Mouse (Mus musculus): ENCODE results near the gene Abtb2. TPM values are rescaled to one million over a fixed set of nuclear protein-coding genes. Genes with fewer than 3 reads are reported as not detected.

The Abtb2 gene
- polyA plus RNA-seq, 1 experiment from 2014 or later: 9.7 TPM

- Histone ChIP-seq H3K9ac (replicated peaks; ENCODE audit: low read length) (no peak overlapping the region), H3K4me1 (ENCODE audit: control insufficient read depth, insufficient read depth, low read length) (no peaks in the 10 kb centered on the region), H3K27me3 (ENCODE audit: control insufficient read depth, insufficient read depth, low read length) (no peaks in the 10 kb centered on the region), H3K4me2 (ENCODE audit: low read depth, low read length) (no peak overlapping the region), H3K36me3 (replicated peaks; ENCODE audit: control insufficient read depth, insufficient read depth, low read depth, low read length) (no peaks in the 10 kb centered on the region), H3K27ac (replicated peaks; ENCODE audit: low read depth, low read length) (no peak overlapping the region), H3K4me3 (ENCODE audit: low read depth, low read length) (no peak overlapping the region), H3K9me3 (replicated peaks; ENCODE audit: control insufficient read depth, low read length) (no peaks in the 10 kb centered on the region)
- ATAC-seq (replicated peaks; ENCODE audit: insufficient number of reproducible peaks, low FRiP score, low TSS enrichment, low read depth): no peak
- WGBS: 87% methylated on average over 4 of the region's 4 CpGs
- no peak for DNase-seq (ENCODE audit: low spot score)
Observed at GRCm38 (mm10) chr2:103589400-103589799, 23.3 kb downstream of the Abtb2 start.

- WGBS: 94% methylated on average over 7 of the region's 7 CpGs
- Histone ChIP-seq H3K36me3 (replicated peaks; ENCODE audit: control insufficient read depth, insufficient read depth, low read depth, low read length) (no peaks in the 10 kb centered on the region), H3K4me1 (ENCODE audit: control insufficient read depth, insufficient read depth, low read length) (0 out of 2 replicates have a peak, but pooled peaks cover 2% of the 10 kb centered on the region), H3K27ac (replicated peaks; ENCODE audit: low read depth, low read length) (no peak overlapping the region), H3K9me3 (replicated peaks; ENCODE audit: control insufficient read depth, low read length) (no peaks in the 10 kb centered on the region), H3K4me3 (ENCODE audit: low read depth, low read length) (no peak overlapping the region), H3K27me3 (ENCODE audit: control insufficient read depth, insufficient read depth, low read length) (no peaks in the 10 kb centered on the region), H3K4me2 (ENCODE audit: low read depth, low read length) (no peak overlapping the region), H3K9ac (replicated peaks; ENCODE audit: low read length) (no peak overlapping the region)
- DNase-seq (ENCODE audit: low spot score): no peak
- ATAC-seq (replicated peaks; ENCODE audit: insufficient number of reproducible peaks, low FRiP score, low TSS enrichment, low read depth): no peak
Observed at GRCm38 (mm10) chr2:103590645-103591044, 24.5 kb downstream of the Abtb2 start.

- ATAC-seq (replicated peaks; ENCODE audit: insufficient number of reproducible peaks, low FRiP score, low TSS enrichment, low read depth) (no peak; the same call in 1 of the 2 replicates), DNase-seq (ENCODE audit: low spot score) (peak; percentile 57)
- H3K4me2 ChIP-seq (ENCODE audit: low read depth, low read length): no peak overlapping the region
Observed at GRCm38 (mm10) chr2:103591742-103592590, 25.9 kb downstream of the Abtb2 start.

GRCm38 (mm10) chr2:103592591-103592929, 26.4 kb downstream of the Abtb2 start:
- no peak overlapping the region for H3K27ac ChIP-seq (replicated peaks; ENCODE audit: low read depth, low read length)
- H3K27me3 ChIP-seq (ENCODE audit: control insufficient read depth, insufficient read depth, low read length): no peaks in the 10 kb centered on the region
- DNase-seq (ENCODE audit: low spot score) (no peak), ATAC-seq (replicated peaks; ENCODE audit: insufficient number of reproducible peaks, low FRiP score, low TSS enrichment, low read depth) (no peak; the same call in 1 of the 2 replicates)
- H3K4me3 ChIP-seq (ENCODE audit: low read depth, low read length): no peak overlapping the region
- no peaks in the 10 kb centered on the region for H3K36me3 ChIP-seq (replicated peaks; ENCODE audit: control insufficient read depth, insufficient read depth, low read depth, low read length)
- 0 out of 2 replicates have a peak, but pooled peaks cover 2% of the 10 kb centered on the region for H3K4me1 ChIP-seq (ENCODE audit: control insufficient read depth, insufficient read depth, low read length)
- H3K4me2 ChIP-seq (ENCODE audit: low read depth, low read length): no peak overlapping the region
- WGBS: 74% methylated on average over 3 of the region's 3 CpGs
- no peaks in the 10 kb centered on the region for H3K9me3 ChIP-seq (replicated peaks; ENCODE audit: control insufficient read depth, low read length)
- no peak overlapping the region for H3K9ac ChIP-seq (replicated peaks; ENCODE audit: low read length)

More at GRCm38 (mm10) chr2:103591742-103592590, 25.9 kb downstream of the Abtb2 start:
- no peaks in the 10 kb centered on the region for H3K9me3 ChIP-seq (replicated peaks; ENCODE audit: control insufficient read depth, low read length)
- H3K4me1 ChIP-seq (ENCODE audit: control insufficient read depth, insufficient read depth, low read length): 0 out of 2 replicates have a peak, but pooled peaks cover 2% of the 10 kb centered on the region
- H3K4me3 ChIP-seq (ENCODE audit: low read depth, low read length): no peak overlapping the region
- WGBS: 33% methylated on average over 9 of the region's 9 CpGs
- H3K27ac ChIP-seq (replicated peaks; ENCODE audit: low read depth, low read length): no peak overlapping the region; the same call in 1 of the 2 replicates
- H3K27me3 ChIP-seq (ENCODE audit: control insufficient read depth, insufficient read depth, low read length): no peaks in the 10 kb centered on the region
- H3K36me3 ChIP-seq (replicated peaks; ENCODE audit: control insufficient read depth, insufficient read depth, low read depth, low read length): no peaks in the 10 kb centered on the region
- no peak overlapping the region for H3K9ac ChIP-seq (replicated peaks; ENCODE audit: low read length)

GRCm38 (mm10) chr2:103594592-103595011, 28.5 kb downstream of the Abtb2 start:
- no peak overlapping the region for H3K4me3 ChIP-seq (ENCODE audit: low read depth, low read length)
- no peak for ATAC-seq (replicated peaks; ENCODE audit: insufficient number of reproducible peaks, low FRiP score, low TSS enrichment, low read depth)
- peaks cover 7% of the 10 kb centered on the region; the same call in 1 of the 2 replicates for H3K4me1 ChIP-seq (ENCODE audit: control insufficient read depth, insufficient read depth, low read length)
- DNase-seq (ENCODE audit: low spot score): no peak
- H3K27me3 ChIP-seq (ENCODE audit: control insufficient read depth, insufficient read depth, low read length): no peaks in the 10 kb centered on the region
- no peak overlapping the region for H3K9ac ChIP-seq (replicated peaks; ENCODE audit: low read length)
- WGBS: 65% methylated on average over 6 of the region's 6 CpGs
- H3K4me2 ChIP-seq (ENCODE audit: low read depth, low read length): no peak overlapping the region
- no peaks in the 10 kb centered on the region for H3K9me3 ChIP-seq (replicated peaks; ENCODE audit: control insufficient read depth, low read length)
- H3K27ac ChIP-seq (replicated peaks; ENCODE audit: low read depth, low read length): no peak overlapping the region
- no peaks in the 10 kb centered on the region for H3K36me3 ChIP-seq (replicated peaks; ENCODE audit: control insufficient read depth, insufficient read depth, low read depth, low read length)

- Histone ChIP-seq H3K27me3 (ENCODE audit: control insufficient read depth, insufficient read depth, low read length) (no peaks in the 10 kb centered on the region), H3K9me3 (replicated peaks; ENCODE audit: control insufficient read depth, low read length) (no peaks in the 10 kb centered on the region), H3K4me1 (ENCODE audit: control insufficient read depth, insufficient read depth, low read length) (peaks cover 11% of the 10 kb centered on the region; the same call in 1 of the 2 replicates), H3K4me3 (ENCODE audit: low read depth, low read length) (no peak overlapping the region), H3K27ac (replicated peaks; ENCODE audit: low read depth, low read length) (no peak overlapping the region), H3K9ac (replicated peaks; ENCODE audit: low read length) (no peak overlapping the region), H3K4me2 (ENCODE audit: low read depth, low read length) (no peak overlapping the region), H3K36me3 (replicated peaks; ENCODE audit: control insufficient read depth, insufficient read depth, low read depth, low read length) (no peaks in the 10 kb centered on the region)
- WGBS: 55% methylated on average over 5 of the region's 5 CpGs
- ATAC-seq (replicated peaks; ENCODE audit: insufficient number of reproducible peaks, low FRiP score, low TSS enrichment, low read depth) (no peak), DNase-seq (ENCODE audit: low spot score) (peak; percentile 55)
Observed at GRCm38 (mm10) chr2:103595028-103595651, 29.0 kb downstream of the Abtb2 start.

- Histone ChIP-seq H3K27ac (replicated peaks; ENCODE audit: low read depth, low read length) (no peak overlapping the region), H3K36me3 (replicated peaks; ENCODE audit: control insufficient read depth, insufficient read depth, low read depth, low read length) (no peaks in the 10 kb centered on the region), H3K27me3 (ENCODE audit: control insufficient read depth, insufficient read depth, low read length) (no peaks in the 10 kb centered on the region), H3K4me3 (ENCODE audit: low read depth, low read length) (no peak overlapping the region), H3K4me1 (ENCODE audit: control insufficient read depth, insufficient read depth, low read length) (peaks cover 14% of the 10 kb centered on the region), H3K9ac (replicated peaks; ENCODE audit: low read length) (no peak overlapping the region), H3K4me2 (ENCODE audit: low read depth, low read length) (no peak overlapping the region), H3K9me3 (replicated peaks; ENCODE audit: control insufficient read depth, low read length) (no peaks in the 10 kb centered on the region)
- DNase-seq (ENCODE audit: low spot score) (no peak), ATAC-seq (replicated peaks; ENCODE audit: insufficient number of reproducible peaks, low FRiP score, low TSS enrichment, low read depth) (no peak)
- 47% methylated on average over 1 of the region's 1 CpGs for WGBS
Observed at GRCm38 (mm10) chr2:103599296-103599695, 33.2 kb downstream of the Abtb2 start.

Data from embryonic facial prominence, embryonic 11.5 days (tissue).